Mouse (Mus musculus) intestine, embryonic 15.5 days (tissue): ENCODE measurements around the gene Sik3. TPM values are rescaled to one million over a fixed set of nuclear protein-coding genes. Genes with fewer than 3 reads are reported as not detected.
"Not testable (repeated sequence)": the region's sequence is repeated elsewhere in the genome, so short reads cannot be mapped to it uniquely, and the experiment has no call there.

ENCODE experiments used
- ATAC-seq: fragments of 200-750 bp; cut with Nextera tagmentation; 2 replicates; pipeline ENCODE4 v1.8.0; 2017; ENCODE audit warnings: moderate TSS enrichment, moderate library complexity
- H3K27ac ChIP-seq: fragments of 300-500 bp; sonication (generic); 2 replicates; pipeline ENCODE4 v1.5.1; 2015; ENCODE audit warnings: mild to moderate bottlenecking, inconsistent platforms
- H3K27me3 ChIP-seq: fragments of 300-500 bp; sonication (generic); replicated peaks from 2 replicates; pipeline ENCODE4 v1.6.1; 2015; ENCODE audit warnings: inconsistent platforms
- H3K36me3 ChIP-seq: fragments of 300-500 bp; sonication (generic); 2 replicates; pipeline ENCODE4 v1.6.1; 2015; ENCODE audit warnings: inconsistent platforms
- H3K4me1 ChIP-seq: fragments of 300-500 bp; sonication (generic); replicated peaks from 2 replicates; pipeline ENCODE4 v1.6.1; 2015; ENCODE audit warnings: inconsistent platforms
- H3K4me2 ChIP-seq: fragments of 300-500 bp; sonication (generic); replicated peaks from 2 replicates; pipeline ENCODE4 v1.6.1; 2015; ENCODE audit warnings: mild to moderate bottlenecking, inconsistent platforms
- H3K4me3 ChIP-seq: fragments of 300-500 bp; sonication (generic); replicated peaks from 2 replicates; pipeline ENCODE4 v1.5.1; 2015; ENCODE audit warnings: inconsistent platforms
- H3K9ac ChIP-seq: fragments of 300-500 bp; sonication (generic); 2 replicates; pipeline ENCODE4 v1.6.1; 2015; ENCODE audit warnings: inconsistent platforms
- H3K9me3 ChIP-seq: fragments of 300-500 bp; sonication (generic); 2 replicates; pipeline ENCODE4 v1.6.1; 2016; ENCODE audit warnings: inconsistent platforms
- WGBS: fragments of 180-500 bp; shearing (Covaris S2); methylation state at CpG from one replicate; pipeline ENCODE4 v1.1.7; 2015; 5-methylcytosine and 5-hydroxymethylcytosine counted together
- polyA plus RNA-seq: library from polyadenylated mRNA; unstranded; fragments of >200 nt; fragmentation: Nextera tagmentation; extraction: Ambion mirVana; gene quantifications from 2 replicates; pipeline ENCODE4 v1.2.1, GENCODE M21; 2015

The Sik3 gene
- polyA plus RNA-seq, 1 experiment from 2014 or later: 13.2 TPM

- Histone ChIP-seq H3K36me3 (no peaks in the 10 kb centered on the region), H3K27me3 (no peaks in the 10 kb centered on the region), H3K9me3 (no peaks in the 10 kb centered on the region), H3K9ac (no peak overlapping the region), H3K4me2 (no peak overlapping the region), H3K4me1 (peaks cover 12% of the 10 kb centered on the region; the same call in 1 of the 2 replicates), H3K4me3 (no peak overlapping the region), H3K27ac (no peak overlapping the region)
- peak; percentile 63 for ATAC-seq
- WGBS: 62% methylated on average over 7 of the region's 7 CpGs
Measured at GRCm38 (mm10) chr9:46067691-46068090, 55.1 kb downstream of the Sik3 start.

- Histone ChIP-seq H3K27me3 (no peaks in the 10 kb centered on the region), H3K4me2 (no peak overlapping the region), H3K36me3 (no peaks in the 10 kb centered on the region), H3K9ac (no peak overlapping the region), H3K4me3 (no peak overlapping the region), H3K4me1 (peaks cover 12% of the 10 kb centered on the region; the same call in 1 of the 2 replicates), H3K9me3 (no peaks in the 10 kb centered on the region), H3K27ac (no peak overlapping the region)
- WGBS: 74% methylated on average over 4 of the region's 4 CpGs
- no peak for ATAC-seq
Measured at GRCm38 (mm10) chr9:46069013-46069412, 56.4 kb downstream of the Sik3 start.

- no peak for ATAC-seq
- Histone ChIP-seq H3K4me3 (no peak overlapping the region), H3K4me1 (peaks cover 14% of the 10 kb centered on the region; the same call in 1 of the 2 replicates), H3K9me3 (no peaks in the 10 kb centered on the region), H3K9ac (no peak overlapping the region), H3K36me3 (no peaks in the 10 kb centered on the region), H3K27ac (no peak overlapping the region), H3K27me3 (no peaks in the 10 kb centered on the region), H3K4me2 (no peak overlapping the region)
- 65% methylated on average over 9 of the region's 9 CpGs for WGBS
Measured at GRCm38 (mm10) chr9:46072101-46072835, 59.6 kb downstream of the Sik3 start.

GRCm38 (mm10) chr9:46073443-46073842, 60.8 kb downstream of the Sik3 start:
- no peaks in the 10 kb centered on the region for H3K9me3 ChIP-seq
- H3K4me2 ChIP-seq: no peak overlapping the region
- no peak overlapping the region for H3K27ac ChIP-seq
- WGBS: 74% methylated on average over 3 of the region's 3 CpGs
- peaks cover 7% of the 10 kb centered on the region; the same call in 1 of the 2 replicates for H3K4me1 ChIP-seq
- H3K4me3 ChIP-seq: no peak overlapping the region
- H3K9ac ChIP-seq: no peak overlapping the region
- no peaks in the 10 kb centered on the region for H3K36me3 ChIP-seq
- no peak for ATAC-seq
- no peaks in the 10 kb centered on the region for H3K27me3 ChIP-seq

GRCm38 (mm10) chr9:46075578-46075977, 63.0 kb downstream of the Sik3 start:
- H3K36me3 ChIP-seq: no peaks in the 10 kb centered on the region
- H3K27ac ChIP-seq: no peak overlapping the region
- WGBS: 63% methylated on average over 2 of the region's 2 CpGs
- no peaks in the 10 kb centered on the region for H3K27me3 ChIP-seq
- ATAC-seq: no peak
- no peaks in the 10 kb centered on the region for H3K9me3 ChIP-seq
- no peak overlapping the region for H3K9ac ChIP-seq
- no peak overlapping the region for H3K4me2 ChIP-seq
- H3K4me3 ChIP-seq: no peak overlapping the region
- peaks cover 7% of the 10 kb centered on the region; the same call in 1 of the 2 replicates for H3K4me1 ChIP-seq

GRCm38 (mm10) chr9:46082381-46082821, 69.8 kb downstream of the Sik3 start:
- Histone ChIP-seq H3K4me3 (no peak overlapping the region), H3K9me3 (no peaks in the 10 kb centered on the region), H3K4me2 (no peak overlapping the region), H3K27ac (no peak overlapping the region), H3K4me1 (no peaks in the 10 kb centered on the region), H3K27me3 (no peaks in the 10 kb centered on the region), H3K9ac (no peak overlapping the region), H3K36me3 (no peaks in the 10 kb centered on the region)
- 63% methylated on average over 6 of the region's 6 CpGs for WGBS
- no peak for ATAC-seq

- Histone ChIP-seq H3K27ac (no peak overlapping the region), H3K4me1 (no peaks in the 10 kb centered on the region), H3K27me3 (no peaks in the 10 kb centered on the region), H3K4me3 (no peak overlapping the region), H3K4me2 (no peak overlapping the region), H3K9me3 (no peaks in the 10 kb centered on the region), H3K36me3 (no peaks in the 10 kb centered on the region), H3K9ac (no peak overlapping the region)
- no peak for ATAC-seq
- 87% methylated on average over 7 of the region's 7 CpGs for WGBS
Measured at GRCm38 (mm10) chr9:46083490-46083893, 70.9 kb downstream of the Sik3 start.

GRCm38 (mm10) chr9:46085898-46086297, 73.3 kb downstream of the Sik3 start:
- Histone ChIP-seq H3K9ac (no peak overlapping the region), H3K27ac (no peak overlapping the region), H3K36me3 (no peaks in the 10 kb centered on the region), H3K4me1 (no peaks in the 10 kb centered on the region), H3K4me2 (no peak overlapping the region), H3K4me3 (no peak overlapping the region), H3K27me3 (no peaks in the 10 kb centered on the region), H3K9me3 (no peaks in the 10 kb centered on the region)
- 59% methylated on average over 6 of the region's 7 CpGs for WGBS
- no peak; the same call in 1 of the 2 replicates for ATAC-seq

- WGBS: 36% methylated on average over 3 of the region's 3 CpGs
- Histone ChIP-seq H3K36me3 (no peaks in the 10 kb centered on the region), H3K4me2 (no peak overlapping the region), H3K9ac (no peak overlapping the region), H3K4me1 (no peaks in the 10 kb centered on the region), H3K9me3 (no peaks in the 10 kb centered on the region), H3K4me3 (no peak overlapping the region), H3K27me3 (no peaks in the 10 kb centered on the region), H3K27ac (no peak overlapping the region)
- no peak for ATAC-seq
Measured at GRCm38 (mm10) chr9:46086826-46087225, 74.2 kb downstream of the Sik3 start.

- Histone ChIP-seq H3K27ac (no peak overlapping the region), H3K4me1 (no peaks in the 10 kb centered on the region), H3K9me3 (no peaks in the 10 kb centered on the region), H3K9ac (no peak overlapping the region), H3K36me3 (no peaks in the 10 kb centered on the region), H3K27me3 (no peaks in the 10 kb centered on the region), H3K4me2 (no peak overlapping the region), H3K4me3 (no peak overlapping the region)
- ATAC-seq: no peak
- 72% methylated on average over 5 of the region's 5 CpGs for WGBS
Measured at GRCm38 (mm10) chr9:46087461-46087860, 74.8 kb downstream of the Sik3 start.

GRCm38 (mm10) chr9:46088722-46089121, 76.1 kb downstream of the Sik3 start:
- ATAC-seq: no peak
- Histone ChIP-seq H3K36me3 (no peaks in the 10 kb centered on the region), H3K27ac (no peak overlapping the region), H3K9ac (no peak overlapping the region), H3K9me3 (no peaks in the 10 kb centered on the region), H3K4me2 (no peak overlapping the region), H3K27me3 (no peaks in the 10 kb centered on the region), H3K4me1 (no peaks in the 10 kb centered on the region), H3K4me3 (no peak overlapping the region)
- 85% methylated on average over 10 of the region's 10 CpGs for WGBS

- no peaks in the 10 kb centered on the region for H3K4me1 ChIP-seq
- no peak overlapping the region for H3K4me2 ChIP-seq
- H3K4me3 ChIP-seq: no peak overlapping the region
- H3K9ac ChIP-seq: no peak overlapping the region
- no peak for ATAC-seq
- H3K36me3 ChIP-seq: no peaks in the 10 kb centered on the region
- H3K27ac ChIP-seq: no peak overlapping the region
- H3K27me3 ChIP-seq: no peaks in the 10 kb centered on the region
- 40% methylated on average over 4 of the region's 4 CpGs for WGBS
- H3K9me3 ChIP-seq: no peaks in the 10 kb centered on the region
Measured at GRCm38 (mm10) chr9:46090066-46090465, 77.4 kb downstream of the Sik3 start.

GRCm38 (mm10) chr9:46091157-46091556, 78.5 kb downstream of the Sik3 start:
- H3K27ac ChIP-seq, H3K4me2 ChIP-seq, H3K36me3 ChIP-seq, H3K27me3 ChIP-seq, ATAC-seq, H3K9ac ChIP-seq, H3K4me3 ChIP-seq, H3K9me3 ChIP-seq, H3K4me1 ChIP-seq: not testable (repeated sequence)
- 57% methylated on average over 1 of the region's 1 CpGs for WGBS
